Mouse (Mus musculus): ENCODE measurements around the gene Map3k4.

- no peak for TF ChIP-seq CTCF (IDR thresholded peaks at IDR 0.05; ENCODE audit: borderline replicate concordance, insufficient read depth, low read depth, low read length)
- no peak for TF ChIP-seq POLR2A (IDR thresholded peaks at IDR 0.05; ENCODE audit: borderline replicate concordance, insufficient read depth, low read length)
Measured at GRCm38 (mm10) chr17:12187782-12188181, 130.8 kb downstream of the Map3k4 start.
